Mouse (Mus musculus): ENCODE data around the gene Wdr45. TPM values are rescaled to one million over a fixed set of nuclear protein-coding genes. Genes with fewer than 3 reads are reported as not detected.

Gene Wdr45
- polyA plus RNA-seq, 1 experiment from 2014 or later = 28.8 TPM

DNA sequence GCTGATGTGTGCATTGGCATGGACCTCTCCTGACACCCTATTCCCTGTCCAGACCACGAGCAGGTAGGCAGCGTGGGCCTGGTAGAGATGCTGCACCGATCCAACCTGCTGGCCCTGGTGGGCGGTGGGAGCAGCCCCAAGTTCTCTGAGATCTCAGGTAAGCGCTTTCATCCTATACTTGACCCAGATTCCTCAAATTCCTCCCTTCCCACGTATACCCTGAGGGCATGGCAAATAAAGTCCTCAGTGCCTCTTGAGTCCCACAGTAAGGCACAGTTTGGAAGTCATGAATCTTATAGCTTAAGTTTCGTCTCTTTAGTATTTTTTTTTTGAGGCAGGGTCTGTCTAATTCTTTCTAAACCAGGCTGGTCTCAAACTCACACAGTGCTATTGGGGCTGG is 10.0 kb downstream of the Wdr45 start:
- Histone ChIP-seq H3K9ac (replicated peaks; ENCODE audit: low read depth, low read length) (no peak overlapping the region), H3K4me2 (replicated peaks; ENCODE audit: low read depth, low read length) (no peak overlapping the region), H3K9me3 (ENCODE audit: control insufficient read depth, low read depth, low read length) (no peaks in the 10 kb centered on the region), H3K27me3 (ENCODE audit: control insufficient read depth, insufficient read depth, low read length) (no peaks in the 10 kb centered on the region), H3K27ac (ENCODE audit: low read length) (no peak overlapping the region), H3K4me3 (ENCODE audit: low read depth, low read length) (no peak overlapping the region), H3K36me3 (ENCODE audit: control insufficient read depth, insufficient read depth, low read length) (no peaks in the 10 kb centered on the region; the same call in none of the 2 replicates), H3K4me1 (ENCODE audit: control insufficient read depth, insufficient read depth, low read length) (peaks cover 3% of the 10 kb centered on the region; the same call in 1 of the 2 replicates)
- no peak for ATAC-seq (ENCODE audit: insufficient number of reproducible peaks, insufficient read depth, low FRiP score, low read depth)
- 81% methylated on average over 7 of the region's 7 CpGs for WGBS

DNA sequence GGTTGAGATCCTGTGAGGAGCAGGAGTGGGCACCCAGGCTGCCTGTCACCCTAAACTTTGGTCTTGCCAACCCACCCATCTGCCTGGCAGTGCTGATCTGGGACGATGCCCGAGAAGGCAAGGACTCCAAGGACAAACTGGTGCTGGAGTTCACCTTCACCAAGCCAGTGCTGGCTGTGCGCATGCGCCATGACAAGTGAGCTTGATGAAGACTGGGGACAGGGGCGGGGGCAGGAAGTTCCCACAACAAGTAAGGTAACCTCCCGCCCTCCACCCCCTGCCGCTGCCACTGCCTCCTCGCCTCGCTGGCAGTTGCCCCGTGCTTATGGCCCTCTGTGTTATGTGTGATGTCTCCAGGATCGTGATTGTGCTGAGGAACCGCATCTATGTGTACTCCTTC is 11.7 kb downstream of the Wdr45 start:
- ATAC-seq (ENCODE audit: insufficient number of reproducible peaks, insufficient read depth, low FRiP score, low read depth) = no peak
- Histone ChIP-seq H3K9ac (replicated peaks; ENCODE audit: low read depth, low read length) (no peak overlapping the region), H3K27ac (ENCODE audit: low read length) (no peak overlapping the region), H3K4me1 (ENCODE audit: control insufficient read depth, insufficient read depth, low read length) (peaks cover 3% of the 10 kb centered on the region; the same call in 1 of the 2 replicates), H3K27me3 (ENCODE audit: control insufficient read depth, insufficient read depth, low read length) (no peaks in the 10 kb centered on the region), H3K9me3 (ENCODE audit: control insufficient read depth, low read depth, low read length) (no peaks in the 10 kb centered on the region), H3K36me3 (ENCODE audit: control insufficient read depth, insufficient read depth, low read length) (no peaks in the 10 kb centered on the region; the same call in none of the 2 replicates), H3K4me3 (ENCODE audit: low read depth, low read length) (no peak overlapping the region), H3K4me2 (replicated peaks; ENCODE audit: low read depth, low read length) (no peak overlapping the region)
- WGBS = 84% methylated on average over 12 of the region's 12 CpGs

GRCm38 (mm10) chrX:7727176-7727575 is 13.0 kb downstream of the Wdr45 start:
- Histone ChIP-seq H3K9ac (replicated peaks; ENCODE audit: low read depth, low read length) (no peak overlapping the region), H3K36me3 (ENCODE audit: control insufficient read depth, insufficient read depth, low read length) (no peaks in the 10 kb centered on the region; the same call in none of the 2 replicates), H3K27ac (ENCODE audit: low read length) (no peak overlapping the region), H3K4me3 (ENCODE audit: low read depth, low read length) (no peak overlapping the region), H3K27me3 (ENCODE audit: control insufficient read depth, insufficient read depth, low read length) (no peaks in the 10 kb centered on the region), H3K4me1 (ENCODE audit: control insufficient read depth, insufficient read depth, low read length) (peaks cover 3% of the 10 kb centered on the region; the same call in 1 of the 2 replicates), H3K4me2 (replicated peaks; ENCODE audit: low read depth, low read length) (no peak overlapping the region), H3K9me3 (ENCODE audit: control insufficient read depth, low read depth, low read length) (no peaks in the 10 kb centered on the region)
- 89% methylated on average over 13 of the region's 13 CpGs for WGBS
- ATAC-seq (ENCODE audit: insufficient number of reproducible peaks, insufficient read depth, low FRiP score, low read depth) = no peak

DNA sequence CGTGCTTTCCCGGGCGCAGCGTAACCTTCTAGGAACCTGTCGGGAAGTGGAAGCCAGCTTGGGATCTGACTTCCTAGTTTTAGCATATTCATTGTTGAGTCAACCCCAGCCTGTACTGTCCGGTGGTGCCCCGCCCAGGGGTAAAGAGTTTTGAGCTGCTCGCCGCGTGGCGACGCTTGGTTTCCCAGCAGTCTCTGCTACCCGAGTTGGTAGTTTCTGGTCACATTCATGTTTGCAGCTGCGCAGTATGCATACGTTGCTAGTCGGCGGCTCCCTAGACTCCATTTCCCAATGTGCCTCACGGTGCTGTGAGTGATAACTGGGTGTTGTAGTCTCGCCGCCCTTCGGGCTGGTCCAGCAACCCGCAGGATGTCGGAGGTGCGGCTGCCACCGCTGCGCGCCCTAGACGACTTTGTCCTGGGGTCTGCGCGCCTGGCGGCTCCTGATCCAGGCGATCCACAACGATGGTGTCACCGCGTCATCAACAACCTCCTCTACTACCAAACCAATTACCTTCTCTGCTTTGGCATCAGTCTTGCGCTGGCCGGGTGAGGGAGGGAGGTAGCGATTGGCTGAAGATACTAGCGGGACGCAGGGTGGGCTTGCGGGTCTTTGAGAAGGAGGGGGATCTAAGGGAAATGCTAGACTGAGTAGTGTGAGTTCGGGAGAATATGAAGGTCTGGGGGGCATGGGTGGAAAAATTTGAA is 14.2 kb downstream of the Wdr45 start, which contains the start of gene Praf2:
Praf2 (plus strand) TSS at position 225 of the 707 bp plus-strand sequence.
- Histone ChIP-seq H3K4me2 (replicated peaks; ENCODE audit: low read depth, low read length) (peak within 1 kb of the TSS; percentile 43), H3K4me3 (ENCODE audit: low read depth, low read length) (peak within 1 kb of the TSS; percentile 44), H3K9ac (replicated peaks; ENCODE audit: low read depth, low read length) (0 out of 2 replicates have a peak within 1 kb of the TSS, but pooled peaks have one; percentile 14), H3K4me1 (ENCODE audit: control insufficient read depth, insufficient read depth, low read length) (no peaks in the 10 kb centered on the region; the same call in 1 of the 2 replicates), H3K36me3 (ENCODE audit: control insufficient read depth, insufficient read depth, low read length) (no peaks in the 10 kb centered on the region; the same call in none of the 2 replicates), H3K27ac (ENCODE audit: low read length) (peak within 1 kb of the TSS; percentile 58; the same call in 1 of the 2 replicates), H3K9me3 (ENCODE audit: control insufficient read depth, low read depth, low read length) (no peaks in the 10 kb centered on the region), H3K27me3 (ENCODE audit: control insufficient read depth, insufficient read depth, low read length) (no peaks in the 10 kb centered on the region)
- peak; percentile 93 for ATAC-seq (ENCODE audit: insufficient number of reproducible peaks, insufficient read depth, low FRiP score, low read depth)
- 16% methylated on average over 42 of the region's 42 CpGs for WGBS

DNA sequence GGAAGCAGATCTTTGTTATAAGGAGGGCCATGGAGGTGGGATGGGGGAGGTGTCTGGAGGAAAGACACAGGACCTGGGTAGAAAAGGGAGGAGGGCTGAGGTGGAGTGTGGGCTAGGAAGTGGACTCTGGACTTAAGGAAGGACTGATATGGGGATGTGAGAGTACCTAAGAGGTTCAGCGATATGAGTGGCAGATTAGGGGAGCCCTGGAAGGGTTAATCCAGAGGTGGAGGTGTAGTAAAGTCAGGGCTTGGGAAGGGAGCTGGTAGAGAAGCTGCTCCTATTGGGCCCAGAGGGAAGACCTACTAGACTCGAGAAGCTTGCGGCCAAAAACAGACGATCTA is 14.8 kb downstream of the Wdr45 start:
- H3K27ac ChIP-seq (ENCODE audit: low read length) = no peak overlapping the region
- no peaks in the 10 kb centered on the region for H3K9me3 ChIP-seq (ENCODE audit: control insufficient read depth, low read depth, low read length)
- no peaks in the 10 kb centered on the region; the same call in 1 of the 2 replicates for H3K4me1 ChIP-seq (ENCODE audit: control insufficient read depth, insufficient read depth, low read length)
- peak overlapping the region; percentile 43 for H3K4me2 ChIP-seq (replicated peaks; ENCODE audit: low read depth, low read length)
- H3K4me3 ChIP-seq (ENCODE audit: low read depth, low read length) = peak overlapping the region; percentile 44
- WGBS = 26% methylated on average over 4 of the region's 4 CpGs
- ATAC-seq (ENCODE audit: insufficient number of reproducible peaks, insufficient read depth, low FRiP score, low read depth) = peak; percentile 20; the same call in 1 of the 2 replicates
- H3K36me3 ChIP-seq (ENCODE audit: control insufficient read depth, insufficient read depth, low read length) = no peaks in the 10 kb centered on the region; the same call in none of the 2 replicates
- H3K27me3 ChIP-seq (ENCODE audit: control insufficient read depth, insufficient read depth, low read length) = no peaks in the 10 kb centered on the region
- 0 out of 2 replicates have a peak overlapping the region, but pooled peaks have one; percentile 14 for H3K9ac ChIP-seq (replicated peaks; ENCODE audit: low read depth, low read length)

DNA sequence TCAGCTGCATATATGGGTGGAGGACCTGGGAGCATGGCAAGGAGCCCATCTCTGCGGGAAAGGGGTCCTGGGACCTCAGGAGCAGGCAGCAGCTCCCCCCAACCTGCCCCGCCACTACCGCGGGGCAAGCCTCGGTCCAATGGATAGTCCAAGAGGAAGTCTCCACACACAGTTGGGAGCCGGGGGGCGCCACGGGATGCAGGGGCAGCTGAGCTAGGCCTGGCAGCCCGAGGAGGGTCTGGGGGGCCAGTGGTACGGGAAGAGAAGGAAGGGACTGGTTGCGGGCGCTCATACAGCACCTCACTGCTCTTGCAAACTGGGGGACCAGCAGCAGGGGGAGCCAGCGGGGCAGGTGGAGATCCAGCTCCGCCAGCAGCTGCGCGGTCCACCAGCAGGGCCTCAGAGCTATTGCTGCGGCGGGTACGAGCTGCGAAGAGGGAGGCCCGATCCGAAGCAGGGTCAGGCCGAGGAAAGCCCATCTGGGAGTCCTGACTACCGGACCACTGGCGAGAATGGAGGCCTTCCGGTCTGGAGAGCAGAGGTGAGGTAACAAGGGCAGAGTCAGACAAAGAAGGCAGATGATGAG is 19.5 kb downstream of the Wdr45 start:
- no peak for ATAC-seq (ENCODE audit: insufficient number of reproducible peaks, insufficient read depth, low FRiP score, low read depth)
- Histone ChIP-seq H3K4me3 (ENCODE audit: low read depth, low read length) (no peak overlapping the region), H3K27ac (ENCODE audit: low read length) (no peak overlapping the region), H3K4me2 (replicated peaks; ENCODE audit: low read depth, low read length) (no peak overlapping the region), H3K4me1 (ENCODE audit: control insufficient read depth, insufficient read depth, low read length) (no peaks in the 10 kb centered on the region; the same call in 1 of the 2 replicates), H3K9ac (replicated peaks; ENCODE audit: low read depth, low read length) (no peak overlapping the region), H3K36me3 (ENCODE audit: control insufficient read depth, insufficient read depth, low read length) (no peaks in the 10 kb centered on the region), H3K27me3 (ENCODE audit: control insufficient read depth, insufficient read depth, low read length) (no peaks in the 10 kb centered on the region), H3K9me3 (ENCODE audit: control insufficient read depth, low read depth, low read length) (no peaks in the 10 kb centered on the region)
- WGBS = 37% methylated on average over 26 of the region's 26 CpGs

- peak overlapping the region; percentile 44; the same call in 1 of the 2 replicates for H3K27ac ChIP-seq (ENCODE audit: low read length)
- no peak overlapping the region for H3K4me3 ChIP-seq (ENCODE audit: low read depth, low read length)
- H3K9ac ChIP-seq (replicated peaks; ENCODE audit: low read depth, low read length) = no peak overlapping the region
- H3K9me3 ChIP-seq (ENCODE audit: control insufficient read depth, low read depth, low read length) = no peaks in the 10 kb centered on the region
- no peaks in the 10 kb centered on the region for H3K36me3 ChIP-seq (ENCODE audit: control insufficient read depth, insufficient read depth, low read length)
- peak; percentile 78 for ATAC-seq (ENCODE audit: insufficient number of reproducible peaks, insufficient read depth, low FRiP score, low read depth)
- no peaks in the 10 kb centered on the region for H3K27me3 ChIP-seq (ENCODE audit: control insufficient read depth, insufficient read depth, low read length)
- H3K4me2 ChIP-seq (replicated peaks; ENCODE audit: low read depth, low read length) = 0 out of 2 replicates have a peak overlapping the region, but pooled peaks have one; percentile 18
- 63% methylated on average over 14 of the region's 14 CpGs for WGBS
- no peaks in the 10 kb centered on the region for H3K4me1 ChIP-seq (ENCODE audit: control insufficient read depth, insufficient read depth, low read length)
Measured at GRCm38 (mm10) chrX:7739336-7740081, 25.4 kb downstream of the Wdr45 start.
